Mouse (Mus musculus): ENCODE measurements around the gene Mfap1b. TPM values are rescaled to one million over a fixed set of nuclear protein-coding genes. Genes with fewer than 3 reads are reported as not detected.
"Not testable (repeated sequence)": the region's sequence is repeated elsewhere in the genome, so short reads cannot be mapped to it uniquely, and the experiment has no call there.

Mfap1b gene
- polyA plus RNA-seq, 1 experiment from 2014 or later: 25.2 TPM

GRCm38 (mm10) chr2:121483576-121483975 lies 9.7 kb upstream of the Mfap1b start:
- WGBS: 76% methylated on average over 8 of the region's 8 CpGs
- ATAC-seq (ENCODE audit: low FRiP score, low TSS enrichment): no peak
- no peaks in the 10 kb centered on the region for H3K36me3 ChIP-seq (ENCODE audit: control insufficient read depth, insufficient read depth, low read length)
- no peak overlapping the region for H3K27ac ChIP-seq (replicated peaks)
- no peak overlapping the region for H3K9ac ChIP-seq (ENCODE audit: low read length)
- H3K9me3 ChIP-seq (ENCODE audit: control insufficient read depth, low read length): no peaks in the 10 kb centered on the region
- no peak overlapping the region for H3K4me2 ChIP-seq (replicated peaks; ENCODE audit: low read depth)
- TF ChIP-seq CTCF (IDR thresholded peaks at IDR 0.05; ENCODE audit: low read depth) (no peak), EP300 (optimal IDR thresholded peaks at IDR 0.05) (no peak)
- no peak overlapping the region for H3K4me3 ChIP-seq (ENCODE audit: low read depth, low read length)
- no peaks in the 10 kb centered on the region for H3K27me3 ChIP-seq (ENCODE audit: control insufficient read depth, insufficient read depth, low read length)
- H3K4me1 ChIP-seq (replicated peaks; ENCODE audit: control insufficient read depth, insufficient read depth): no peaks in the 10 kb centered on the region
- DNase-seq (ENCODE audit: low spot score): no peak

- 82% methylated on average over 13 of the region's 13 CpGs for WGBS
- H3K27ac ChIP-seq (replicated peaks); H3K4me2 ChIP-seq (replicated peaks; ENCODE audit: low read depth); H3K4me1 ChIP-seq (replicated peaks; ENCODE audit: control insufficient read depth, insufficient read depth); DNase-seq (ENCODE audit: low spot score); H3K36me3 ChIP-seq (ENCODE audit: control insufficient read depth, insufficient read depth, low read length); H3K9ac ChIP-seq (ENCODE audit: low read length); H3K27me3 ChIP-seq (ENCODE audit: control insufficient read depth, insufficient read depth, low read length); H3K9me3 ChIP-seq (ENCODE audit: control insufficient read depth, low read length); ATAC-seq (ENCODE audit: low FRiP score, low TSS enrichment); H3K4me3 ChIP-seq (ENCODE audit: low read depth, low read length): not testable (repeated sequence)
These were observed 7.0 kb upstream of the Mfap1b start for GRCm38 (mm10) chr2:121480916-121481315.

- DNase-seq (ENCODE audit: low spot score) (no peak), ATAC-seq (ENCODE audit: low FRiP score, low TSS enrichment) (no peak)
- Histone ChIP-seq H3K4me2 (replicated peaks; ENCODE audit: low read depth) (no peak overlapping the region), H3K27ac (replicated peaks) (no peak overlapping the region), H3K36me3 (ENCODE audit: control insufficient read depth, insufficient read depth, low read length) (no peaks in the 10 kb centered on the region), H3K27me3 (ENCODE audit: control insufficient read depth, insufficient read depth, low read length) (no peaks in the 10 kb centered on the region), H3K4me3 (ENCODE audit: low read depth, low read length) (no peak overlapping the region), H3K4me1 (replicated peaks; ENCODE audit: control insufficient read depth, insufficient read depth) (no peaks in the 10 kb centered on the region), H3K9ac (ENCODE audit: low read length) (no peak overlapping the region), H3K9me3 (ENCODE audit: control insufficient read depth, low read length) (no peaks in the 10 kb centered on the region)
- peak; percentile 73 for TF ChIP-seq CTCF (IDR thresholded peaks at IDR 0.05; ENCODE audit: low read depth)
- TF ChIP-seq EP300 (optimal IDR thresholded peaks at IDR 0.05): no peak
- WGBS: 44% methylated on average over 3 of the region's 3 CpGs
These were observed 6.6 kb upstream of the Mfap1b start for GRCm38 (mm10) chr2:121480498-121480897.

- Histone ChIP-seq H3K4me1 (replicated peaks; ENCODE audit: control insufficient read depth, insufficient read depth) (no peaks in the 10 kb centered on the region), H3K27me3 (ENCODE audit: control insufficient read depth, insufficient read depth, low read length) (no peaks in the 10 kb centered on the region), H3K27ac (replicated peaks) (no peak overlapping the region), H3K4me2 (replicated peaks; ENCODE audit: low read depth) (no peak overlapping the region), H3K9me3 (ENCODE audit: control insufficient read depth, low read length) (no peaks in the 10 kb centered on the region), H3K4me3 (ENCODE audit: low read depth, low read length) (no peak overlapping the region), H3K36me3 (ENCODE audit: control insufficient read depth, insufficient read depth, low read length) (no peaks in the 10 kb centered on the region), H3K9ac (ENCODE audit: low read length) (no peak overlapping the region)
- TF ChIP-seq CTCF (IDR thresholded peaks at IDR 0.05; ENCODE audit: low read depth): no peak
- no peak for TF ChIP-seq EP300 (optimal IDR thresholded peaks at IDR 0.05)
- no peak for ATAC-seq (ENCODE audit: low FRiP score, low TSS enrichment)
- 85% methylated on average over 3 of the region's 3 CpGs for WGBS
- no peak for DNase-seq (ENCODE audit: low spot score)
These were observed 3.8 kb upstream of the Mfap1b start for GRCm38 (mm10) chr2:121477491-121478266.

- not testable (repeated sequence) for H3K9ac ChIP-seq (ENCODE audit: low read length); H3K4me2 ChIP-seq (replicated peaks; ENCODE audit: low read depth); H3K4me1 ChIP-seq (replicated peaks; ENCODE audit: control insufficient read depth, insufficient read depth); H3K27me3 ChIP-seq (ENCODE audit: control insufficient read depth, insufficient read depth, low read length); ATAC-seq (ENCODE audit: low FRiP score, low TSS enrichment); H3K36me3 ChIP-seq (ENCODE audit: control insufficient read depth, insufficient read depth, low read length); H3K9me3 ChIP-seq (ENCODE audit: control insufficient read depth, low read length); H3K27ac ChIP-seq (replicated peaks); DNase-seq (ENCODE audit: low spot score); H3K4me3 ChIP-seq (ENCODE audit: low read depth, low read length)
- WGBS: 96% methylated on average over 2 of the region's 2 CpGs
These were observed 1.4 kb upstream of the Mfap1b start for GRCm38 (mm10) chr2:121475306-121475705.

- peak overlapping the region; percentile 77; the same call in 1 of the 2 replicates for H3K9ac ChIP-seq (ENCODE audit: low read length)
These were observed 291 bp upstream of the Mfap1b start for GRCm38 (mm10) chr2:121474180-121474535.

GRCm38 (mm10) chr2:121472783-121473182 lies 1.1 kb downstream of the Mfap1b start:
- not testable (repeated sequence) for H3K4me1 ChIP-seq (replicated peaks; ENCODE audit: control insufficient read depth, insufficient read depth); H3K4me3 ChIP-seq (ENCODE audit: low read depth, low read length); ATAC-seq (ENCODE audit: low FRiP score, low TSS enrichment); H3K4me2 ChIP-seq (replicated peaks; ENCODE audit: low read depth); H3K9ac ChIP-seq (ENCODE audit: low read length); DNase-seq (ENCODE audit: low spot score); H3K9me3 ChIP-seq (ENCODE audit: control insufficient read depth, low read length); H3K36me3 ChIP-seq (ENCODE audit: control insufficient read depth, insufficient read depth, low read length); H3K27ac ChIP-seq (replicated peaks); H3K27me3 ChIP-seq (ENCODE audit: control insufficient read depth, insufficient read depth, low read length)
- 92% methylated on average over 3 of the region's 3 CpGs for WGBS

More at GRCm38 (mm10) chr2:121474180-121474535, 291 bp upstream of the Mfap1b start:
- 25% methylated on average over 8 of the region's 8 CpGs for WGBS
- Histone ChIP-seq H3K9me3 (ENCODE audit: control insufficient read depth, low read length) (no peaks in the 10 kb centered on the region), H3K4me3 (ENCODE audit: low read depth, low read length) (peak overlapping the region; percentile 57), H3K4me1 (replicated peaks; ENCODE audit: control insufficient read depth, insufficient read depth) (no peaks in the 10 kb centered on the region), H3K27me3 (ENCODE audit: control insufficient read depth, insufficient read depth, low read length) (no peaks in the 10 kb centered on the region), H3K27ac (replicated peaks) (no peak overlapping the region), H3K4me2 (replicated peaks; ENCODE audit: low read depth) (peak overlapping the region; percentile 51), H3K36me3 (ENCODE audit: control insufficient read depth, insufficient read depth, low read length) (no peaks in the 10 kb centered on the region)
- peak; percentile 33; the same call in 1 of the 2 replicates for ATAC-seq (ENCODE audit: low FRiP score, low TSS enrichment)
- DNase-seq (ENCODE audit: low spot score): no peak
- TF ChIP-seq CTCF (IDR thresholded peaks at IDR 0.05; ENCODE audit: low read depth) (no peak), EP300 (optimal IDR thresholded peaks at IDR 0.05) (no peak)

GRCm38 (mm10) chr2:121468982-121469381 lies 4.9 kb downstream of the Mfap1b start:
- not testable (repeated sequence) for H3K4me1 ChIP-seq (replicated peaks; ENCODE audit: control insufficient read depth, insufficient read depth); H3K4me2 ChIP-seq (replicated peaks; ENCODE audit: low read depth); DNase-seq (ENCODE audit: low spot score); H3K36me3 ChIP-seq (ENCODE audit: control insufficient read depth, insufficient read depth, low read length); H3K9ac ChIP-seq (ENCODE audit: low read length); H3K4me3 ChIP-seq (ENCODE audit: low read depth, low read length); H3K27me3 ChIP-seq (ENCODE audit: control insufficient read depth, insufficient read depth, low read length); H3K27ac ChIP-seq (replicated peaks); H3K9me3 ChIP-seq (ENCODE audit: control insufficient read depth, low read length)
- WGBS: 60% methylated on average over 1 of the region's 6 CpGs
- 0 out of 2 replicates have a peak, but pooled peaks have one; percentile 16 for ATAC-seq (ENCODE audit: low FRiP score, low TSS enrichment)

Measured in stomach, postnatal 0 days (tissue).